Mouse (Mus musculus): ENCODE data around the gene Radil. TPM values are rescaled to one million over a fixed set of nuclear protein-coding genes. Genes with fewer than 3 reads are reported as not detected.

The Radil gene
- not detected in 2 replicates for total RNA-seq (2015)
- not detected in 2 replicates for total RNA-seq (2017)

DNA sequence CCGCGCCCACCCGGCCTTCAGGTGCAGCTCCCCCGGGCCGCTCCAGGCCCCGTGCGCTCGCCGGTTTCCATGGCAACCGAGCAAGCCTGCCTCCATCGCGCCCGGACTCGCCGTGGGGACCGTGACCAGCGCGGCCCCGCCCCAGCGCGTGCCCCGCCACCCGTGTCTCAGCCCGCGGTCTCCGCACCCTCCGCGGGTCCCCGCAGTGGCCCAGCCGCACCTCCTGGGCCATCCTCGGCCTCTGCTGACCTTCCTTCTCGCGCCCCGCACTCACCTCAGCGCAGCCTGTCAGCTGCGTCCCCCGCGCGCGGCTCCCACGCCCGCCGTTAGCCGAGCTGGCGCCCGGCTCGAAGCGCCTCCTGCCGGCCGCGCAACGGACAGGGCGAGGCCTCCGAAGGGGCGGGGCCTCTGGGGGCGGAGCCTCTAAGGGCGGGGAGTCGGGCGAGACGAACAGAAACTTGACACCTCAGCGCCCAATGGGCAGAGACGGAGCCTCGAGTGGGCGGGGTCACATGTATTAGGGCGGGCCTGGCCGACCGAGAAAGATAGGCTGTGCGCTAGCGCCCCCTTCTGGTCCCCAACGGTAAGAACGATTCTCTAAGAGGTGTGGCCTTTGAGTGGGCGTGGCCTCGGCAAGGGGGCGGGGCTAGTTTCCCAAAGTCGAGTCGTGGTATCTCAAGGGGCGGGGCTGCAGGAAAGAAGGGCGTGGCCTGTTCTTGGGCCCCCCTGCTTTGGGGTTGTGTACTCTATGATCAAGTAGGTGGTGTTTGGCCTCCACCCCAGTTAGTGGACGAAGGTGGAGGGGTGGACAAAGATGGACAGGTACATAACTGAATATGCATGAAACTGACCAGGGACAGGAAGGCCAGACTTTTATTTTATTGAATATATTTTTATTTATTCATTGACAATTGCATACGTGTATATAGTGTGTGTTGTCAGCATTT, at the start of gene Radil:
TSS of gene Radil (minus strand) at position 393 of the 947 bp plus-strand sequence.
- ATAC-seq (replicated peaks; ENCODE audit: poor library complexity), result peak; percentile 98

DNA sequence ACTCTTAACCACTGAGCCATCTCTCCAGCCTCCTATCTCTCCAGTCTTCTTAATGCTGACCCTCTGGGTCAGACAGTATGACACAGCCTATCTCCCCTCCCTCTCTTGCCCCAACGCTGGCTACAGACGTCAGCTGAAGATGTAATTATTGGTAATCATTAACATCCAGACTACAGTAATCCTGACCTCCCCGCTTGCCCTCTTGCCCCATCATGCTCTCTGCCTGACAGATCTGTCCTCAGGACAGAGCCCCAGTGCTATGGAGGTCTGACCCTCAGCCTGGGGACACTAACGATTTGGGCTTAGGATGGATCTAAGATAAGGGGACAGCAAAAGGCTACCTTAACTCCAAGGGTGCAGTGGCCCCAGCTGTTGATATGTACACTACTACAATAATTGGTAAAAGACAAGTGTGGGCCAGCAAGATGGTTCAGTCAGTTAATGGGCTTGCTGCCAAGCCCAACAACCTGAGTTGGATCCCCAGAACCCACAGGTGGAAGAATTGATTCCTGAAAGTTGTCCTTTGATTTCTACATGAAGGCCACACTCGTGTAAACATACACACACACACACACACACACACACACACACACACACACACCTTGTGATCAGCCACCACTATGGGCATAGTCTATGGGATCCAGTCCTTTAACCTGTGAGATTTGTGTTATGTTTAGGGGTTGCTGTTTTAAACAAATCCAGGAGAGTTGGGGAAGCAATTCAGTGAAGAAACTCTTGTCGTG, 46.9 kb upstream of the Radil start:
- ATAC-seq (replicated peaks; ENCODE audit: poor library complexity), result no peak

DNA sequence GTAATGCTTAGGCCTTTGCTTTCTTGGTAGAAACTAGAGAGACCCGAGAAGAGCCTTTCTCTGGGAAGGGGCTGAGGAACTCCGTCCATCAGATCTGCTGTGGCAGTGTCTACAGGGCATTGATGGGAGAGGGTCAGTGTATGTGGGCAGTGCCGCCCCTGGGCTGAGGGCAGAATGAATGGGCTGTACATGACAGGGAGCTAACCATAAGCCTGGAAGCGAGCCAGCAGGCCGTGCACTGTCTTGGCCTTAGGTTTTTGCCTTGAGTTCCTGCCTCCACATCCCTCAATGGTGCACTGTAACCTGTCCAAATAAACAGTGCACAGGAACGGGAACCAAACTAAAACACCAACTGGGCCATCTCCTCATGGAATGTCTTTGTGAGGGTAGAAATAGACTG, 45.8 kb upstream of the Radil start:
- ATAC-seq (replicated peaks; ENCODE audit: poor library complexity), result no peak

DNA sequence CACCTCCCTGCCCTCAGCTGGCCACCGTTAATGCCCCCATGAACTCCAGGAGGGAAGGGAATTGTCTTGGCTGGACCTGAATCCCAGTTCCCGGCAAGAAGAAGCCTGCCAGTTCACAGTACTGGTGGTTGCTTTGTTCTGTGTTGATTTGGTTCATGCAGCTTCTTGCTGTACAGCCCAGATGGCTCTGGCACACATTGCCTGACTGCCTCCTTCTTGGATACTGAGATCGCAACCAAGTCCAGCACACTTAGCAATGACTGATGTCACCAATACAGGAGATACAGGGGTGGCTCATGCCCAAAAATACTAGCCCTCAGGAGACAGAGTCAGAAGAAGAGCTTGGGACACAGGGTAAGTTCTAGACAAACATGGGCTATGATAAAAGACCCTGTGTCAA, 44.8 kb upstream of the Radil start:
- ATAC-seq (replicated peaks; ENCODE audit: poor library complexity), result no peak

DNA sequence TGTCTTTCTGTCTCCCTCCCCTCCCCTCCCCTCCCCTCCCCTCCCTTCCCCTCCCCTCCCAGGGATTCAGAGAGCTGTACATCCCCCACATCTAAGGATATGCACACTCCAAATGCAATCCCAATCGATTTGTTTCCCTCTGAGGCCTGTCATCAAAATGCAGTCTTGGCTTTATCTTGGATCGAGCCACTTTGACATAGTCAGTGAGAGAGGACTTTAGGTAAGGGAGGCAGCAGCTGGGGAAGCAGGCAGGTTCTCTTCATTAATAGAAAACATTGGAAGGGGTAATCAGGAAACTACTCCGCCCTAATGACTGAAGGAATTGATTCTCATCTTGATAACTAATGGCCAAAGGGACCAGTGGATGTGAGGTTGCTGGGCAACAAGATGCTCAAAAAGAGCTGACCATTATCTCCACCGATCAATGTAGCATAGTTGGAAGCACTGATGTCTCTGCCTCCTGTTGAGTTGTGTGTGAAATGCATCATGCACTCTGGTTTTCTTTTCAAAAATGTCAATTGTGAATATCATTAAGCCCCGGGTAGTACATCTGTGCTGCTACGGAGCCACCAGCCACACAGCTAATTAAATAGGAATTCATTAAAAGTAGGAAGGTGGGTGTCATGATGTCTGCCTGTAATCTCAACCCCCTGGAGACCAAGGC, 40.2 kb upstream of the Radil start:
- no peak for ATAC-seq (replicated peaks; ENCODE audit: poor library complexity)

DNA sequence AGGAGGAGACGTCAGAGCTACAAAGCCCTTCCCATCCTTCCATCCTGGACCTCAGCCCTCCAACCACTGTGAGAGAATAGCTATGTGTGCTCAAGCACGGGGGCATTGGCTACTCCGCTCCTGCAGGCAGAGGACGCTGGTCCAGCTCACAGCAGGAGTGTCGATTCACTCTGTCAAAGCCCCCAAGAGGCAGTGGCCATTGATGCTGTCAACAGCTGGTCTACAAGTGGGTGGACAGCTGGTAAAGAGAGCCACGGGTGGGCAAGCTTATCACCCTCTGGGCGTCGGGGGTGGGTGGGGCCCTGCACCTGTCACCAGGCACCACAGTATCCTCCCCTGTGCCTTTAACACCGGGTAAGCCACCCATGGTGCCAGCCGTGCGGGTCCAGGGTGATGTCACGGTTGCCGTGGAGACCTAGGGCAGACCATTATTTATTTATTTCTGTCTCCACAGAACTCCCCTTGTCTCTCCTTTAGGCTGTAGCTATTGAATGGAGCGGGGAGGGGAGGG, 32.8 kb upstream of the Radil start:
- no peak for ATAC-seq (replicated peaks; ENCODE audit: poor library complexity)

DNA sequence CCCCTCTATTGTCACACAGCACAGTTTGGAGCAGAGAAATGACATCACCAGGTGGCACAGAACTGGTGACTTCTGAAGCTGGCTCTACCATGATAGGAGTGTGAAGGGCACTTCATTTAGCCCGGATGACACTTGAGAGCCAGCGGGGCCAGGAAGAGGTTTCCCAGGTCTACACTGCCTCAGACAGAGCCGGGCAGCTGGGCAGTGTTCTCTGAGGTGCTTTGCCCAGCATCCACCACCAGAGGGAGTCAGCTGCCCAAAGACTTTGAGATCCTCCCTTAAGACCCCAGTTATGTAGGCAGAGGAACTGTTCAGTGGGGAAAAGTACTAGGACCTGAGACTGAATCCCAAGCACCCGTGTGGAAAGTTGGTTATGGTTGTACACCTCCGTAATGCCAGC, 30.6 kb upstream of the Radil start:
- peak; percentile 85 for ATAC-seq (replicated peaks; ENCODE audit: poor library complexity)

DNA sequence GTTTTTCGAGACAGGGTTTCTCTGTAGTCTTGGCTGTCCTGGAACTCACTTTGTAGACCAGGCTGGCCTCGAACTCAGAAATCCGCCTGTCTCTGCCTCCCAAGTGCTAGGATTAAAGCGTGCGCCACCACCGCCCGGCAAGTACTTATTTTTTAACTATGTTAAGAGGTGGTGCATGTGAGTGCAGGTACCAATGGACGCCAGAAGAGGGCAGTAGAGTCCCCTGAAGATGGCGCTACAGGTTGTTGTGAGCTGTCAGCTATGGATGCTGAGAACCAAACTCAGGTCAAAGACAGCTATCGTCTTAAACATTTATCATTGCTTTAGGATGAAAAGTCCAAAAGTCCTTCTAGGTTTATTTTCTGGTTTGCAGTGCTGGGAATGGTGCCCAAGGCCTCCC, 27.3 kb upstream of the Radil start:
- no peak for ATAC-seq (replicated peaks; ENCODE audit: poor library complexity)

DNA sequence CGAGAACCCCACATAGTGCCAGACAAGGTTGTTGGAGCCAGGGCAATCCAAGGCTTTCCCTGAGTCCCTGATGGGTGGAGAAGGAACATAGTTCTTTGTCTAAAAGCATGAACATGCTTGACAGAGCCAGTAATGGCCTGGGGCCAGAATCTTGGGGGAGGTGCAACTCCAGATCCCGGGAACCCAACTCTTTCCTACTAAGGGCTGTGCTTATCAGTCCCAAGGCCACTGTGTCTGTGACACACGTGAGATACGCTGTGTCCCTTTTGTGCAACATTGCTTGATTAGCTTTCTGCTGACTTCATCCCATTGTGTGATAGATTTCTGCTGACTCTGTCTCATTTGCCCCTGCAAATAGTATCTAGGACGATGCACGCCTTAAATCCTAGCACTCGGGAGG, 25.9 kb upstream of the Radil start:
- no peak for ATAC-seq (replicated peaks; ENCODE audit: poor library complexity)

DNA sequence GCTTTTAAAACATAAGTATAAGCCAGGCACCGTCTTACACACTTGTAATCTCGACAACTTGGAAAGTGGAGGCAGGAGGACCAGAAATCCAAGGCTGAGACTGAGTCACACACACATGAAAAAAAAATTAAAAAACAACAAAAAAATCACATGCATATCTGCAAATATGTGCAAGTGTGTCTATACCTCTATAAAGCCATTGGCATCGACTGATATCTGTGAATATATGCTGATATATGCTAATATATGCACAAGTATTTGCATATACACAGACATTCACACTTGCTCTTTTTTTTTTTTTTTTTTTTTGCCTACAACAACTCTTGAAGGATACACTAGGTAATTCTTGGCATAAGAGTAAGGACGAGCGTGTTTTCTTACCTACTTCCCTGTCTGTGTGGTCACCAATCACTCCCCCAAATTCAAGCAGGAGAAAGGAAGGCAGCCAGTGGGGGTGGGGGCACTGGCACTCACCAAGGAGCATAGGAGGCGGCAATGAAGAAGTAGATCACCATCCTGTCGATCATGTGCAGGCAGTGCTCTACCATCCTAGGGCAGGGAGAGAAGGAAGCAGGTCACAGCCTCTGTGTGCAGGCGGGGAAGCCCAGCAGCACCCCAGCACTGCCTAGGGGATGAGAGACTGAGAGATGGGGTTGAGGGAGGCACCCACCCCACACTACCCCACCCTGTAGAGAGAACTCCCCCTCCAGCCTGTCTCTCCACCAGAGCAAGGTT, 23.6 kb upstream of the Radil start:
- no peak for ATAC-seq (replicated peaks; ENCODE audit: poor library complexity)

DNA sequence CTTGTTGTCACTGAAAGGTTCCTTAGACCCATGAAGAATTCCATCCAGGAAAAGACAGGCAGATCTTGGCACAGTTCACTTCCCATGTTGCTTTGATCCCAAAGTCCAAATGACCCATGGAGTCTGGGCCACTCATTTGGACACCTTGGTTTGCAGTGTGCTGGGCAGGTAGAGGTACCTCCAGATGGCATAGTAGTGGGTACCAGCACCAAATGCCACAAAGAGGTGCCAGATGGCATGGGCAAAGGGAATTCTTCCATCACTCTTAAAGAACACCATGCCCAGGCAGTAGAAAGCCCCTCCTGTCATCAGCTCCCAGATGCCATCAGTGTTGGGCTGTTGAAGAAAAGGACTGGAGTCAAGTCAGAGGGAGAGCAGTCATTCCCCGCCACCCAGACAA, 13.7 kb upstream of the Radil start:
- ATAC-seq (replicated peaks; ENCODE audit: poor library complexity), result no peak

DNA sequence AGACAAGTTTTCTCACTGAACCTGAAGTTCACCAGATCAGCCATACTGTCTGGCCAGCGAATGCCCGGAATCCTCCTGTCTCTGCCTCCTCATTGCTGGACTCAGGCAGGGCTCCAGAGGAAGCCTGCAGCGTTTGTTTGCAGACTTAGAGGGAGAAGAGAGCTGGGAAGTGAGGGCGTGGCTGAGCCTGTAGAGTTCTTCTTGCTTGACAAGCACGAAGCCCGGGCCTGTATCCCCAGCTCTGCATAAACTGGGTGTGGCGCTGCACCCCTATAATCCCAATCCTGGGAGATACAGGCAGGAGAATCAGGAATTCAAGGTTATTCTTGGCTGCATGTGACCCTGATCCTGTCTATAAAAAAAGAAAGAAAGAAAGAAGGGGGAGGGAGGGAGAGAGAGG, 9.4 kb upstream of the Radil start:
- no peak for ATAC-seq (replicated peaks; ENCODE audit: poor library complexity)

DNA sequence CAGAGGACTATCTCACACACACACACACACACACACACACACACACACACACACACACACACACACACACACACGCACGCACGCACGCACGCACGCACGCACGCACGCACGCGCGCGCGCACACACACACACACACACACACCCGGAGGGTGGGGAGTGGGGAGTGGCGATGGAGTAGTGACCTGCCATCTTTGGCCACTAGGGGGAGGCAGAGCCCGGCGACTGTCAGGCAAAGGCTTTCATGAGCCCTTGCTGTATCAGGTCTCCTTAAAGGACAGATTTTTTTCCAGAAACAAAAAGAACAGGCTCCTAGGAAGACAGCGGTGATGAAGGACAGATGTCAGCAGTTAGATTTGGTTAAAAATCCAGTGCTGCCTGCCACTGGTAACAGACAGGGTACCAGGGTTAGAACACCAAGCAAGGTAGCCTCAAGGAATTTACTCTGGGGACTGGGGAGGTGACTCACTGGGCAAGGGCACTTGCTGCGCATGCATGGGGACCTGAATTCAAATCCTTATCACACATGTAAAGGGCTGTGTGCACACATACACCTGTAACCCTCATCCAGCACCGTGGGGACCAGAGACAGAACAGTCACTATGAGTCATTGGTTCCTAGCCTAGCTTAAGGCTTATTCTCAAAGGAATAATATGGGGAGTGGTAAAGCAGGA, 6.6 kb upstream of the Radil start:
- peak; percentile 92 for ATAC-seq (replicated peaks; ENCODE audit: poor library complexity)

DNA sequence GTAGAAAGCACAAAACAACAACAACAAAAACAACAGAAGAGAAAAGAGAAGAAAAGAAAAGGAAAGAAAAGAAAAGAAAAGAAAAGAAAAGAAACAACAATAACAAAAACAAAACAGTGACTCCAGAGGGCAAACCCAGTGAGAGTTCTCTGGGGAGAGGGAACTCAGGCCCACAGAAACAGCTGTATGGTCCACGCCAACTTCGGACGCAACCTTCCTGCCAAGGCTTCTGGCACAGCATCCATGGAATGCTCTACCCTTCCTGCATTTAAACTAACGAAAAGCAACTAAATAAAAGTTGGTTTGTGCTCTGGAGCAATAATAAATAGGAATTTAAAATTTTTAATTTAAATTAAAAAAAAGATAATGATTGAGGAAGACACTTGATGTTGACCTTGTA, 5.8 kb upstream of the Radil start:
- ATAC-seq (replicated peaks; ENCODE audit: poor library complexity), result no peak

DNA sequence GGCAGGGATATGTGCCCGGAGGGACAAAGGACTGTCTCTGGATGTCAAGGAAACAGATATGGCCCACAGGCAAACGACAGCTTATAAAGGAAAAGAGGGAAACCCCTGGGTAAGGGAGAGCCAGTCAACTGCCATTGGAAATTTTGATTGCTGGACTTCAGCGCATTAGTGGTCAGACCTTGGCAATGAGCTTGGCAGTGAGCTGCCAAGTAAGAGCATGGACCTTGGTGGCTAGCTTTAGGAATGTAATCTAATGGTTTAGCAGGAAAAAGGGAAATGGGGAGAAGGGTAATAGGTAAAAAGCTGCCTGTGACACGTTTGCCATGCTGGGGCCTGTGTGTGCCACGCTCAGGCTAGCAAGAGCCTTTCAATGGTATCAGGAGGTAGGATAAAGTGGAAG, 5.0 kb upstream of the Radil start:
- no peak for ATAC-seq (replicated peaks; ENCODE audit: poor library complexity)

DNA sequence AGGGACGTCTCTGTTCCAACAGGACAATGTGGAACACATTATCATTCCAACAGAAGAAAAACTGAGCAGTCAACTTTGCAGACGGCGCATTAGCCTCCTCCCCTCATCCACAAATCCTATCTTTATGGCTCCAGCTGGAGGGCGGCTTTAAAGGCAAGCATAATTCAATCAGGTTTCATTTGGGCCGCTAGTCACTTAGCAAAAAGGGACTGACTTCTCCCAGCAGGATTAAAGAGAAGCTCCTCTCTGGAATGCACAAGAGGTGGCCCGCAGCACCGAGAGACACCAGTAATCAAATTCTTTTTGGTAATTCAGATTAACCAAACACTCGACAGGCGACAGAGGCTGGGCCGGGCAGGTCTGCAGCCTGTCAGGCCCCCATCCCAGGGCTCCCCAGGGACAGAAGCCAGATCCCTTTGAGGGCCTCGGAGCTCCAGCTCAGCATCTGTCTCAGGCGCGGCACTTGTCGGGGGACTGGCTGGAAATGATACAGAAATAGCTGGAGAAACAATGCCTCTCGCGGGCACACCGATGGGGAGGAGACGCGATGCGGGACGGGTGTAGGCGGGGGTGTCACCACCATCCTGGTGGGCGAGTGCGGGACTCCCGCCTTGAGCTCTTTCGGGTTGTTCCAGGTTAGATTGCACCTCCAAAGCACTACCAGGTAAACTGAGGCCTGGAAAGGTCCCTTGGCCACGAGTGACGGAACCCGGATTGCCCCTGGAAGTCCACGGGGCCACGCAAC, 765 bp downstream of the Radil start:
- no peak for ATAC-seq (replicated peaks; ENCODE audit: poor library complexity)

DNA sequence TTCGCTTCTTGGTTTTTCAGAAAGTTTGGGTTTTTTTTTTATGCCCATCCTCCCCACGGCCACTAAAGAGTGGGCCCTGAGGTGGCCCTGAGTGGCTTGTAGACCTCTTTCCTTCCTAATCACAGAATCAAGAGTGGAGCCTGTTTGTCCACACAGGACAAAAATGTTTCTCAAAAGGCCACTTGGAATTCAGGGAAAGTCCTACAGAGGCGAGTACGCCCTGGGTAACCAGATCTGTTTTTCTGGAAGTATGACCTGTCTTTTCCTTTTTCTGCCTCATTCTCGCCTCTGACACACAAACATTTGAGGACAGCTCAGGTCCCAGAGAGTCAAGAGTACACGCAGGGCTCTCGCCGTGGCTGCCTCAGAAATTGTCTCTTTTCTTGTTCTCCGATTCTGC, 1.5 kb downstream of the Radil start:
- no peak for ATAC-seq (replicated peaks; ENCODE audit: poor library complexity)

DNA sequence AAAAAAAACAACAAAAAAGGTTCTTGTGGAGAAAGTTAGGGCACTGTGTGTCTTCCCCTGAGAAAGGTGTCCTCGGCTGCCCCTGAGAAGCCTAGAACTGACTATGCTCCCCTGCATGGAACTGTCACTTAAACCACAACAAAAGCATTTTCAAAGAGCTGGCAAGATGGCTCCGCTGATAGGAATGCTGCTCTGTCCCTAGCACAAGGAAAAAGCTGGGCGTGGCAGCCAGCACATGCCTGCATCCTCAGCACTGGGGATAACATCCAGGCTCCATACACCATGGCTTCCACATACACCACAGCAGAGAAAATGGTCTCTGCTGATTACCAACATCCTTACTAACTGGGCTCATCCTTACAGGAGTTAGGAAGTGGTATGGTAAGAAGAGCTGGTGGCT, 3.8 kb downstream of the Radil start:
- no peak for ATAC-seq (replicated peaks; ENCODE audit: poor library complexity)

DNA sequence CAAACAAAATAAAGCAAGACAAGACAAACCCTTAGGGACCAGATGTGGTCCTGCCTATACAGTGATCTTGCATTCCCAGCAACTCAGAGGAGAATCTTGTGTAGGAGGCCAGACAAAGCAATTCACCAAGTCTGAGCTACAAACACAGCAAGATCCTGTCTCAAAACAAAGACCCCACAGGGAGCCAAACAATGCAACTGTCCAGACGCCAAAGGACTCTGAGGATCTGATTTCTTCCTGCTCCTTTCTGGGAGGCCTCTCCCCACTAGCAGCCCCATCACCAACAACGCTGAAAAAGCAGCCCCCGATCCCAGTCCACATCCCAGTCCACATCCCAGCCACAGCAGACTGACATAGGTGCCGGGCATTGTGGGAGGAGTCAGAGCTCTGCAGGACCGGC, 4.6 kb downstream of the Radil start:
- ATAC-seq (replicated peaks; ENCODE audit: poor library complexity), result no peak

Data from megakaryocyte progenitor cell, adult 5-6 weeks (primary cell).